Mouse (Mus musculus): ENCODE measurements around the gene Atf7ip.
"Not testable (repeated sequence)": the region's sequence is repeated elsewhere in the genome, so short reads cannot be mapped to it uniquely, and the experiment has no call there.

Gene Atf7ip

GRCm38 (mm10) chr6:136505867-136506266 lies at the start of gene Atf7ip:
Gene Atf7ip (plus strand): TSS chr6:136506167.
- not testable (repeated sequence) for DNase-seq

- DNase-seq = no peak
These were observed 49.7 kb upstream of the Atf7ip start for GRCm38 (mm10) chr6:136456302-136456701.

DNA sequence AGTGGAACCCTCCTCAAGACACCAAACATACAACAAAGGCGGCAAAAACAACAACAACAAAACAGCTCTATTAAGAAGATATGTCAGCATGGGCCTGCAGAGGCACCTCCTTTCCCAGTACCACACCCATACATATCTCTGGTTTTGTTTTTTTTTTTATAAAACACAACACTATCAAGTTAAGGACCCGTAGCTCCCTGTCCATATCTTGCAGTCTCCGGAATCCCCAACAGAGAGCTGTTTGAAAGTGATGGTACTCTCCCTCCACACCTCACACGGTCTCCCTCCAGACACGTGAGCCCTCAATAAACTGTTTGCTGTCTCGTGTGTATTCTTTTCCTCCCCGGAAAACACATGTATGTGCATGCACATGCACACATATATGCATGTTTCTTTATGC lies 46.8 kb upstream of the Atf7ip start:
- DNase-seq = no peak

GRCm38 (mm10) chr6:136463491-136463890 lies 42.5 kb upstream of the Atf7ip start:
- peak; percentile 33 for DNase-seq

GRCm38 (mm10) chr6:136464121-136464621 lies 41.8 kb upstream of the Atf7ip start:
- peak; percentile 67 for DNase-seq

DNA sequence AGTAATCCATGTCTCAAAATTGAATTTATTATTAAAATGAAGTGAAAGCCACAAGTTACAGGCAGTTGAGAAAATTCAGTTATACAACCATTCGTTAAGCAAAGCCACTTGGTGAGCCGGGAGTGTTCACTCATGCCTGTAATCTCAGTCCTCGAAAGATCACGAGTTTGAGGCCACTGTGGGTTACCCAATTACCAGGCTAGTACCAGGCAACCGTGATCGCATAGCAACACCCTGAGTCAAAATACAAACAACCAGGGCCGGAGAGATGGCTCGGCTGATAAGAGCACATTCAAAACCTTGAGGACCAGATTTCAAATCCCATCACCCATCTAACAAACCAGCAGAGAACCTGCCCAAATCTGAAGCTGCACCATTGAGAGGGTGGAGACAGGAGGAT lies 40.9 kb upstream of the Atf7ip start:
- peak; percentile 44 for DNase-seq

- DNase-seq = peak; percentile 87
These were observed 40.0 kb upstream of the Atf7ip start for GRCm38 (mm10) chr6:136465959-136466381.

DNA sequence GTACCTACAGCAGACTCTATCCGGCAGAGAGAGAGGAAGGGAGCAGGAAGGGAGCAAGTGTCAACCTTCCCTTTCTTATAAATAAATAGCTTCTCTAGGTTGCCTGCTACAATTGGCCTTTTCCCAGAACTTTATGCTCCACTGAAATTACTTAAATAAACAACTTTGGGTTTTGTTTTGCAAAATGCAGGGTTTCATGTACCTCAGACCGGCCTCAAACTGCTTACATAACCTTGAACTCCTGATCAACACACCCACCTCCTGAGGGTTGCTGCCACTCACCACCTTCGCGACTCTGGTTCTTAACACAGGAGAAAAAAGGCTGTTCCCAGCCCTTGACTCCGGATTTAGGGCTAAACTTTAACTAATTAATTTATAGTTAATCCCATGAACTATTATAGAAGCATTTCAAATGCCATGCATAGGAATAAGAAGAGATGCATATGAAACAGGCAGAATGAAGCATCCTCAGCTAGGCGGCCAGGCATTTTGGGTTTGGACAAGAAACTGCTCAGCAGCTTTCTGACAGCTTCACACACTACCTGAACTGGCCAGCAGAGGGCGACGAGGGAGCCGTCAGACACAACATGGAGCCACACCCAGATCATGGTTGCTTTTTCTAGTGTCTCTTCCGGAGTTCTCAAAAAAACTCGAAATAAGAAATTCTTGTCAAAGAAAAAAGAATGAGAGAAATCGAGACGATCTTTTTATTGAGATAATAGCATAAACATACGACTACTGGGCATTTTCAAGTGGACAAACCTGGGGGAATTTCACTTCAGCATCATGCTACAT lies 38.8 kb upstream of the Atf7ip start:
- DNase-seq = peak; percentile 96

- no peak for DNase-seq
These were observed 38.1 kb upstream of the Atf7ip start for GRCm38 (mm10) chr6:136467837-136468236.

- peak; percentile 98 for DNase-seq
These were observed 37.5 kb upstream of the Atf7ip start for GRCm38 (mm10) chr6:136468401-136468912.

GRCm38 (mm10) chr6:136468974-136469792 lies 36.8 kb upstream of the Atf7ip start:
- DNase-seq = peak; percentile 65

DNA sequence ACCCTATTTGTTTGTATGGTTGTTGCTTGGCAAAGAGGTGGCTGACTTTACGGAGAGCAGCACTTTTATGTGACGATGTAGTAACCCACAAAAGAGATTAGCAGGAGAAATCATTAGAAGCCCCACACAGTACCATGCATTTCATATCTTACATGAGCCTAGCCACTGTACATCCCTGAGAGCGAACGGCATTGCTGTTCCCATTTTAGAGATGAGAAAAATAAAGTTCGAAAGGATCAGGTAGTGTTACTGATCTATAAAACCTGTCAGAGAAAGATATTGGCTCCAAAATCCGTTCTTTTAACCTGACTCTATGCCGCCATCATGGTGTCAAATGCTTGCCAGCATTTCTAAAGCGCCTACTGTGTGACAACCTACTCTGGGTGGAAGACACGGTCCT lies 36.2 kb upstream of the Atf7ip start:
- no peak for DNase-seq

GRCm38 (mm10) chr6:136470321-136471230 lies 35.4 kb upstream of the Atf7ip start:
- DNase-seq = peak; percentile 93

GRCm38 (mm10) chr6:136471601-136472000 lies 34.4 kb upstream of the Atf7ip start:
- DNase-seq = no peak

DNA sequence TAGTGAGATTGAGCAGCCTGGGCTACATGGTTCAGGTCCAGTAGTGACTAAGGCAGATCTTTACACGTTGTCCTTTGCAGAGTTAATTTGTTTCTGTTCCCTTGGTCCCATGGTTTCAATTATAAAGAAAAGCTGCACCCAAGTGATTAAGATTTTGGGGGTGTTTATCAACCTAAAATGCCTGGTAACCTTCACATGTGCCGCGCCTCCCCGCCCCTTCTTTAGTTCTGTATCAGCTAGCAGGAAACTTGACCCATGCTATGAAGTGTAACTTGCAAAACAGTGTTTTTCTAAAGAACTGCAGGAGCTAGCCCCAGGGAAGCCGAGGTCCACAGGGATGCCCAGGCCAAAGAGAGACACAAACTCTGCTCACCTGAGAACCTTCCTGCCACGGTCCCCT lies 33.2 kb upstream of the Atf7ip start:
- DNase-seq = no peak

GRCm38 (mm10) chr6:136473472-136474129 lies 32.4 kb upstream of the Atf7ip start:
- no peak for DNase-seq

DNA sequence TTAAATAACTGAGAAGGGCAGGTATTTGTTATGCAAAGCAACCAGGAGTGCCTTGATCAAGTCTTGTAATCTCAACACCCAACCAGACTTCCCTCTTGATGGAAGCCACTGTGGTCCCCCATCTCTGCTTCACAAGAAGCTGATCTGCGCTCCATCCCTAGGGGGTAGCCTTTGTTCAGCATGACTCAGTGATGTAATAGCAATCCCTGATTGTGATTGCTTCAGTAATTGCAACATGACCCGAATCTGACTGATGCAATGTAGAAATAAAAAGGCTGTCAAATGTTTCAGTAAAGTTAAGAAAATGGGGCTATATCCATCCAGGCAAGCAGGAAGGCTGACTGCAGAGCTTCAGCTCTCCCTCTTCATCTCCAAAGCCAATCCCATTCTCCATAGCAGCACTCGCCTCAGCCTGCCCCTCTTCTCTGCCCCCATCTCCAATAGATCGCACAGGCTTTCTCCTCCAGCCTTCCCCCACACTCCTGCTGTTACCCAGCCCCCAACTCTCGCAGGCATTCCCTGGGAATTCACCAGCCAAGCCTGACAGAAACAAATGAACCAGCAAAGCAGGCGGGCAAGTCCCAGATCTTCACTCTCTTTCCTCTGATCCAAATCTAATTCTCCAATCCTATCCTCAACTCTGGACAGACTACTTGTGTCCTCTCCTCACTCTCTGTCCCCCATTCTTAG lies 30.7 kb upstream of the Atf7ip start:
- DNase-seq = no peak

DNA sequence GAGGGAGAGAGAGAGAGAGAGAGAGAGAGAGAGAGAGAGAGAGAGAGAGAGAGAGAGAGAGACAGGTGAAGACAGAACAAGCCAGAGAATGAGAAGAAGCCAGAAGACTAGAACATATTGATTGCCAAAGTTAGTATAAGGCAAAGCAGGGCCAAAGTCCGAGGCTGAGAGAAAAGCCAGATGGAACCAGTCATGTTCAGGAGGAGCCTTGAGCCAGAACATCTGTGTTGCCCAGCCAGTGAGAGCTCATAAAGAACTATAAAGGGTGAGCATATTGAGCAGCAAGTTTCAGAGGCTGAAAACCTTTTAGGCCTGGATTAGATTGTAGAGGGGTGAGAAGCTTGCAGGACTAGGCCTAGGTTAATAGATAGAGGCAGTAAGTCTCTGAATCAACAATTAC lies 28.1 kb upstream of the Atf7ip start:
- DNase-seq = no peak

DNA sequence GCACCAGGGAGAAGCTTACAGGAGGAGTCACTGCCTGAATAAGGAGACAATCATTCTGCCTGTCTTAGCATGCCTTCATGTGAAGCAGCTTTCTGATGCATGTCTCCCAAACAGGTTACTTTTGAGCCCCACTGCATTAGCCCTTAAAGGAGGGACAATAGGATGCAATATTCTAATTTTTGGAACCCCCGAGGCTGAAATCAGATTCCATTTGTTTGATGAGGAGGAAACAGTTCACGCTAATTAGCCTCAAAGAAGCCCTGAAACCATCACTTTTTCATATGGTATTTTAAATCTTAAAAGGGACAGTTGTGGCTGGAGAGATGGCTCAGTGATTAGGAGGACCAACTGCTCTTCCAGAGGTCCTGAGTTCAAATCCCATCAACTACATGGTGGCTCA lies 22.4 kb upstream of the Atf7ip start:
- DNase-seq = no peak

- DNase-seq = no peak
These were observed 21.9 kb upstream of the Atf7ip start for GRCm38 (mm10) chr6:136484093-136484492.

DNA sequence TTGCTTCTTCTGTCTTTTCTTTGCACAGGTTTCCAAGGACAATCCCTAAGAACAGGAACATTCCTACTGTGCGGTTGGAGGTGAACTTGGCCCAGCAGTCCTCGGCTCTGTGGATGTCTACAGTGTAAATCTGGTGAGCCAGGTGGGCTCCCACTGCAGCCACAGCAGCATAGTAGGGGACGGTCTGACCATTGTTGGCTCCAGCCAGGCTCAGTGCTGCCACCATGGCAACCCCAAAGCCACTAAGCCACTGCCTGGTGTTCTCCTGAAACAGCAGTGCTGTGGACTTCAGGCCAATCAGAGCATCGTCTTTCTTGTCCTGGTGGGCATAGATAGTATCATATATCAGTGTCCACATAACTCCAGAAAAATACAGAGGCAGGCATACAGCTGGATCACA lies 19.8 kb upstream of the Atf7ip start:
- no peak for DNase-seq
